Mouse (Mus musculus): ENCODE measurements around the gene Syna. TPM values are rescaled to one million over a fixed set of nuclear protein-coding genes. Genes with fewer than 3 reads are reported as not detected.

Gene Syna
- not detected for total RNA-seq (2021)

DNA sequence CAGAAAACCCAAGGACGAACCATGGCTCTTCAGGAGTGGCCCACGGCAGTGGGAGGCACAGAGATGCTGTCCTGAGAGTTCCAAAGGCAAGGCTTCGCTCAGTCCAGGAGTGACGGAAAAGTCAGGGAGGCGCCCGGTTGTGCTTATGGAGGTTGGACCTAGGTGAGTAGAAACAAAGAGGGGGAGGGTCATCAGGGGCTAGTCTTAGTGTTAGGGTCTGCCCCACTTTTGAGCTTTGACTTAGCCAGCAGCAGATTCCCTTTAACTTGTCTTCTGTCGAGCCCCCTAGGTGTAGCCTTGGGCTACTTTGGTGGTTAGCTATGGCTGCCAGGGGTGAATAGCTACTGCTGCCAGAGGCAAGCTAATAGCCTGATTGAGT is at the start of gene Syna:
Syna (minus strand) TSS at position 101 of the 379 bp plus-strand sequence.
- no peak for DNase-seq

DNA sequence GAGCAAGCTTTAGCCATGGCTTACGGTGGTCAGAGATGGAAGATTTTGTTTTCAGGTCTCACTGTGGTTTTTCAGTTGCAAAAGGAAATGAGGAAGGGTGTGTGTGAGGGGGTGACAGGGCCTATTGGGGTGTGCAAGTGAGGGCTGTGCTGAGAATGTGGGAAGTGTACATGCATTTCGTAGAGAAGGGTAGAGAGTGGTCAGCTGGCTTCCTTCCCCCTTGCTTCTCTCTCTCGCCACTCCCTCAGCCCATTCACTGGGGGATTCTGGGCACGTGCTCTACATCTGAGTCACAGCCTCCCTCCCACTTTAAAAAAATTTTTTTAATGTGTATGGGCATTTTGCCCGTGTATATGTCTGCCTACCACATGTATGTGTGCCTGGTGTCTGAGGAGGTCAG is 47.1 kb upstream of the Syna start:
- peak; percentile 38 for DNase-seq

DNA sequence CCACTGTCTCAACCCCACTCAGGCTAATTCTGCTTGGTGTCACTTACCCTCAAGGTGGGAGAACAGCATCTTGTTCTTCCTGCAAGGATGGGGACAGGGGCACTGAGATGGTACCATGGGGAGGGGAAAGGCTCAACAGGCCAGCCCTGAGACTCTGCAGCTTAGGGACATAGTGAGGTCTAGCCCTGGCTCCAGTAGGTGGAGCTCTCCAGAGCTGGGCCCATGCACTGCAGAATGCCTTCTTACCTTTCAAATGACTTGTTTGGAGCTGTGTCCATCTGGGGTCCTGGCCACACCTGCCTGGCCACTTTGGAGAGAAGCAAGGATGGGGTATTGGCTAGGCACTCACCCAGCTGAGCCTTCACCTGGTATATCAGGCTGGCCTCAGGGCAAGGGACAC is 46.3 kb upstream of the Syna start:
- no peak for DNase-seq

DNA sequence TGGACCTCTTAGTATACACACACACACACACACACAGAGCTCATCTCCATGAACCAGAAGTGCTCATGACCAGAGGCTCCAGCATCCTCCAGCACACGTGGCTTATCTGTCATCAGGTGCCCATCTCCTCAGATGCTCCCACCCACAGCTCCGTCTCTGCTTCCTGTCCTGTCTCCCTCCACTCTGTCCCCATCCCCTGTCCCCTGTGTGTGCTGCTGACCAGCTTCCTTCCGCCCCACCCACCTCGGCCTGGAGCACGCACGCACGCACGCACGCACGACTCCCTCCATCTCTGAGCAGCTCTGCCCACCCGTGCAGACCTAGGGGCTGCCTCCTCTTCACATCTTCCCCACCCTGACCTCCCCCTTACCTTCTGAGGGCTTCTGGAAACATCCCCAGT is 44.4 kb upstream of the Syna start:
- no peak for DNase-seq

DNA sequence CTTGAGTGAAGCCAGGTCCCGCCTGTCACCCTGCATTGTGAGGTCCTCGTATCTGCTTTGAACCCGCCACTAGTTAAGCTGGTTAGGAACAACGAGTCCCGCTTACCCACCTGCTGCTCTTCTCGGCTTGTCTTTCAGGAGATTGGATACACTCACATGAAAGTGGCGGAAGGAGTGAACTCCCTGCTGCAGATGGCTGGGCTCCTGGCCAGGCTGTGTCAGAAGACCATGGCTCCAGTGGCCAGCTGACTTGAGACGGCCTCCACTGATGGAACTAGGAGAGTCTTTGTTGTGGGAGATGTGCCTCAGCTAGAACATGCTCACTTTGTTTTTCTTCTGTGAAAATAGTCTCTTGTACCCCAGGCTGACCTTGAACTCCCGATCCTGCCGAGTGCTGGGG is 37.7 kb upstream of the Syna start:
- peak; percentile 40 for DNase-seq

DNA sequence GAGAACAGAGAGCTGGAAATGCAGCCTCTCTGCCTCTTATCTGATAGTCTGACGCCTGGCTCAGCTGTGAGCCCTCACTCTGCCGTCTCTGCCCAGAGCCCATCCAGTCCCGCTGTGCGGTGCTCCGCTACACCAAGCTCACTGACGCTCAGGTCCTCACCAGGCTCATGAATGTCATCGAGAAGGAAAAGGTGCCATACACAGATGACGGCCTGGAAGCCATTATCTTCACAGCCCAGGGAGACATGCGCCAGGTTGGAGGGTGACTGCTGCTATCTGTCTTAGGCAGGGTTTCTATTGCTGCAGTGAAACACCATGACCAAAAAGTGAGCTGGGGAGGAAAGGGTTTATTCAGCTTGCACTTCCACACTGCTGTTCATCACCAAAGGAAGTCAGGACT is 33.1 kb upstream of the Syna start:
- no peak for DNase-seq

DNA sequence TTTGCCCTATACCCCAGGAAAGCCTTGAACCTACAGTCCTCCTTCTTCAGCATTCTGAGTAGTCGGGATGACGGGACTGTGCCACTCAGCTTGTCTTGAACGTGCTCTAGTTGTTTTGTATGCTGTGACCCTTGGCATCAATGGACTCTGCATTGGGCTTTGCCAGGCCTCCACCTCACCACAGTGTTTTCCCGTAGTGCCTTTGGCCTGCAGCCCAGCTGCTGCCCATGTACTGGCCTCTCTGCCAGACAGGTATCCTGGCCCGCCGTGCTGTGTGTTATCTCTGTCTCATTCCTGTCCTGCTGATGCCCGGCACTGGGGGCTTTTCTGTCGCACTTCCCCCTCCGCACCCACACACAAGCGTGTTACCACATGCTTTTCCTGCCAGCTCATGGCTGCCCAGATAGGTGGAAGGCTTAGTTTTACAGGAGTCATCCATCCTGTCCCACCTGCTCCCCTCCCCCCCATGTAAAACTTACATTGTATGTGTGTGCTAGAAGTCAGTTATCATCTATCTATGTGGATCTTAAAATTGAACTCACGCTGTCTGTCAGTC is 32.1 kb upstream of the Syna start:
- peak; percentile 68 for DNase-seq

DNA sequence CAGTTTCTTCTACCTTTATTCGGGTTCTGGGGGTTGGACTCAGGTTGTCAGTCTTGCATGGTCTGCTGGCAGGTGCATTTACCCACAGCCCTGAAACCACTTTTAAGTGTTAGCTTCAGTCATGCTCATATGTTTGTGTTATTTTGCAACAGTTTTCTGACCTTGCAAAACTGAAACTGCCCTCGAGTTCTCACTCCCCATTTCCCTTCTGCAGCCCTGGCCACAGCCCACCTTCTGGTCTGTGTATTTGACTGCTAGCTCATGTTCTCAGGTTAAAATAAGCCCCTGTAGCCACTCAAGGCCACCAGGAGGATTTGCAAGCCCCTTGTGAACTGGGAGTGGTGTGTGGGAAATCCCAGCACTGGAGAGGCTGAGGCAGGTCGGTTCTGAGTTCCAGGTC is 29.9 kb upstream of the Syna start:
- DNase-seq: no peak

DNA sequence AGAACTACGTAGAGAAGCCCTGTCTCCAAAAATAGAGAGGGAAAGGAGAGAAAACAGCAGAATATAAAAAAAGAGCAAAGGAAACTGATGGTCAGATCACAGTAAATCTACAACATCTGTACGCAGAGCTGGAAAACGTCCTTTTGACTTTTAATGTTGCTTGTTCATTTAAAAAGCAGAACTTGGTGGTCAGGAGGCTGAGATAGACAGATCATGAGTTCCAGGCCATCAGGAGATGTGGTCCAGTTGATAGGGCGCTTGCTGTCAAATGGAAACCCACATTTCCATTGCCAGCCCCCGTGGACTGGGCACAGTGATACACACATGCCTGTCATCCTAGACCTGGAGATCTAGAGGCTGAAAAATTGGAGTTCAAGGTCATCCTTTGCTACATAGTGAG is 24.8 kb upstream of the Syna start:
- DNase-seq: no peak

DNA sequence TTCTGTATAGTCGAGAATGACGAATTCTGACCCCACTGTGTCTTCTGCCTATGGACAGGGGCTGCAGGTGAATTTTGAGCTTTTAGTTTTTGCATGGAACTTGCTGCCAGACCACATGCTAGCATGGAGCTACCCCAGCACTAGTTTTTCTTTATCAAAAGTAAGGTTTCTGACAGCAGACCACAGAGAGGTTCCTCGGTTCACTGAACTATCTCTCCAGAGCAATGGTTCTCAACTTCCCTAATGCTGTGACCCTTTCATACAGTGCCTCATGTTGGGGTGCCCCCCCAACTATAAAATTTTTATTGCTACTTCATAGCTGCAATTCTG is 23.9 kb upstream of the Syna start:
- no peak for DNase-seq

DNA sequence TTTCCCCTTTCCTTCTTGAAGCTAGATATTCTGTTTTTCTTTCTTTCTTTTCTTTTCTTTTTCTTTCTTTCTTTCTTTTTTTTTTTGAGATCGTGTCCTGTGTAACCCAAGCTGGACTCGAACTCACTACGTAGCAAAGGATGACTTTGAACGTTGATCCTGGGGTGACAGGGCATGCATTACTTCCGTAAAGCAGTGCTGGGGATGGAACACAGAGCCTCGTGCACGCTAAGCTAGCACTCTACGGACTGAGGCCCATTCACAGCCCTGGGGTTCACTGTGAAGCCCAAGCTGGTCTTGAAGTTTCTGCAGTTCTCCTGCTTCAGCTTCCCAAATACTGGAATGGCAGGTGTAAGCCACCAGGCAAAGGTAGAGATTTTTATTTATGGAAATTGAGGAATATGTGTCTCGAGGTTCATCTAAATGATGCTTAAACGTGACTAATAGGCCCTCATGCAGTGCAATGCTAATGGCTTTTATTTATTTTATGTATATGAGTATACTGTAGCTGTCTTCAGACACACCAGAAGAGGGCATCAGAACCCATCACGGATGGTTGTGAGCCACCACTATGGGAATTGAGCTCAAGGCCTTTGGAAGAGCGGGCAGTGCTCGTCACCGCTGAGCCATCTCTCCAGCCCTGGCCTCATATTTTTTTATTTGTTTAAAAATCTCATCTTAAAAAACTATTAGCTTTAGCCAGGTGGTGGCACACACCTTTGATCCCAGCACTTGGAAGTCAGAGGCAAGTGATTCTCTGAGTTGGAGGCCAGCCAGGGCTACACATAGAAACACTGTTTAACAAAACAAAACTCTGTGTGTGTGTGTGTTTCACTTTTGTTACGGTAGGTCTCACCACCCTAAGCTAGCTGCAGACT is 23.3 kb upstream of the Syna start:
- DNase-seq: no peak

DNA sequence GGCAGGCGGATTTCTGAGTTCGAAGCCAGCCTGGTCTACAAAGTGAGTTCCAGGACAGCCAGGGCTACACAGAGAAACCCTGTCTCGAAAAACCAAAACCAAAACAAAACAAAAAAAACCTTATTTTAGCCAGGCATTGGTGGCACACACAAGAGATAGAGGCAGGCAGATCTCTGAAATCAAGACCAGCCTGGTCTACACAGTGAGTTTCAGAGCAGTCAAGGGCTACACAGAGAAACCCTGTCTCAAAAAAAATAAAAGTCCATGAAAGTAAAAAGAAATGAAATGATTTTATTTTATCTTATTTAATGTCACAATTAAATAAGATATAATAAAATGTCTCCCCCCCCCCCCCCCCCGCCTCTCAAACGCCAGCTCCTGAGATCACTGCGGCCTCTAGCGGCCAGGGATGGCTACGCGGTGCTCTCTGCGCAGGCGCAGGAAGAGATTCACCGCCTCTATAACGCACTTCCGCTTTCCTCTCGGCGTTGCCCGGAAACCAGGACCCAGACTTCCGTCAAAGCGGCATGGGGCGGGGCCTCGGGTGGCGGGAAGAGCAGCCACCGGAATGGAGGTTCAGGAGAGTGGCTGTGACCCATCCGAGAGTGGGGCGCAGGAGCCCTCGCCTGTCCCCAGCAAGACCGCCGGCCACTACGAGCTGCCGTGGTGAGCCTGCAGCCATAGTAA is 22.4 kb upstream of the Syna start:
- peak; percentile 98 for DNase-seq

DNA sequence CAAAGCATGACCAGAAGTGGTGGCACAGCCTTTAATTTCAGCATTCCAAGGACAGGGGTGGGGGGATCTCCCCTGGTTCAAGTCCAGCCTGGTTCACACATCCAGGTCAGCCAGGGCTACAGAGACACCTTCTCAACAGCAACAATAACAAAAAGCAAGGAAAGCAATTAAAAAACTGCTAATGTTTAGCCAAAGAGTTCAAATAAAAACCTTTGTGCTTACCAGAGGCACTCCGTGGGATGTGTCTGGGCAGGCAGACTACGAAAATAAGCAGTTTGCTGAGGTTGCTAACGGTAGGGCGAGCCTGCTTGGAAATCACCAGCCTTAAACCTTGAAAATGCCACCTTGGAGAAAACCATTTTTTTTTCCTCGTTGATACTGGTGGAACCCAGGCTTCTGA is 21.2 kb upstream of the Syna start, which contains the start of gene Rfc2:
Rfc2 (plus strand) TSS at position 221 of the 400 bp plus-strand sequence.
- no peak for DNase-seq

DNA sequence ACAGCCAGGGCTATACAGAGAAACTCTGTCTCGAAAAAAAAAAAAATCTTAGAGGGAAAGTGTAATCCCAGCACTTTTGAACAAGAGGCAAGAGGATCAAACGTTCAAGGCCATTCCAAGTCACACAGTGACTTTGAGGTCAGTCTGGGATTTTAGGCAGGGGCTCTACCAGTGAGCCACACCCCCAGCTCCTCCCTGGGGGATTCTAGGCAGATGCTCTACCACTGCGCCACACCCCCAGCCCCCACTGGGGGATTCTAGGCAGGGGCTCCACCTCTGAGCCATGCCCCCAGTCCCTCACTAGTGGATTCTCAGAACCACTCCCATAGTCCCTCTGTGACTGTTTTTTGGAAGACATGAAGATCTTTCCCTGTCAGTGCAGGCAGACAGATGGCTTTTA is 19.2 kb upstream of the Syna start:
- no peak for DNase-seq

DNA sequence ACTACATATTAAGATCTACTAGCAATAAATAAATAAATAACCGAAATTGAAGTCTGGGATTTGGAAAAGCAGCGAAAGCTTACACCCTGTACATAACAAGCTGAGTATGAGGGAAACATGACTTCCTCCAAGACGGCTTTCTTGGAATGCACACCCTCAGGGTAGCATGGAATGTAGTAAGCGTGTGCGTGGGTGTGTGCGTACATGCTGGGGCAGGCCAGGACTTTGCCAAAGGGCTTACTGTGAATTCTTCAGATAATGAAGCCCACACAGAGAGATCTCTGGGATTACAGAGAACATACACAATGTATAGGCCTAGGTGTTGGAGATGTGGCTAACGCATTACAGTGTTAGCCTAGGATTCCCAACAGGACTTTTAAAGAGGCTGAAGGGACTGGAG is 17.6 kb upstream of the Syna start:
- DNase-seq: no peak

DNA sequence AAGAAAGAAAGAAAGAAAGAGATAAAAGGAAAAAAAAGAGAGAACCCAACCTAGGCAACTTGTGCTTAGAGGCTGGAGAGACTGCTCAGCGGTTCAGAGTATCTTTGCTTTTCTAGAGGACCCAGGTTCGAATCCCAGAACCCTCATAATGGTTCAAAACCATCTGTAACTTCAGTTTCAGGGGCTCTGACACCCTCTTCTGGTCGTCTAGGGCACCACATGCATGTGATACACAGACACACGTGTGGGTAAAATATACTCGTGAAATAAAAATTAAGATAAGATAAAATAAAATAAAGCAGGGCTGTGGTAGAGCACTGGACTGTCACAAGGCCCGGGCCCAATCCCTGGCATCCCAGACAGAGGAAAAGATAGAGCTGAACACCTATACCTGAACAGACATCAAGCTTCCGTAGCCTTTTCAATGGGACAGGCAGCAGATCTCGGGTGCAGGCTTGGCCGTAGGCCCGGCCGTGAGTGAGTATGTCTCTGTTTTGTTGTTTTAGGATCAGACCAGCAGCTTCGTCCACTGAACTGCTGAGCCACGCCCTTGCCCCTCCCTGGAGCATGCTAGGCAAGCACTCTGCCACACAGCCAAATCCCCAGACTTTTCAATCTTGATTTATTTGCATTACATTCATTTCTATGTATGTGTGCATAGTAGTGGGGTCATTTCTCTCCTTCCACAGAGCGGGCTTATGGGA is 16.7 kb upstream of the Syna start:
- no peak for DNase-seq

DNA sequence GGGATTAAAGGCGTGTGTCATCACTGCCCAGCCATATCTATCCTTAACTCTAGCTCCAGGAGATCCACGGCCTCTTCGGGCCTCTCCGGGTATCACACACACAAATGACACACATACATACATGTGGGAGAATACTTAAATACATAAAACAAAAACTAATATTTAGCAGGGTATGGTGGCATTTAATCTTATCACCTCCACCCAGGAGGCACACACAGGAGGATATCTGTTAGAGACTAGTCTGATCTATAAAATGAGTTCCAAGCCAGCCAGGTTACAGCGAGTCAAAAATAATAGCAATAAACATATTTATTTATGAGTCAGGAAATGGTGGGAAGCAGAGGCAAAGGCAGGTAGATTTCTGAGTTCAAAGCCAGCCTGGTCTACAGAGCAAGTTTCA is 15.9 kb upstream of the Syna start:
- DNase-seq: no peak

DNA sequence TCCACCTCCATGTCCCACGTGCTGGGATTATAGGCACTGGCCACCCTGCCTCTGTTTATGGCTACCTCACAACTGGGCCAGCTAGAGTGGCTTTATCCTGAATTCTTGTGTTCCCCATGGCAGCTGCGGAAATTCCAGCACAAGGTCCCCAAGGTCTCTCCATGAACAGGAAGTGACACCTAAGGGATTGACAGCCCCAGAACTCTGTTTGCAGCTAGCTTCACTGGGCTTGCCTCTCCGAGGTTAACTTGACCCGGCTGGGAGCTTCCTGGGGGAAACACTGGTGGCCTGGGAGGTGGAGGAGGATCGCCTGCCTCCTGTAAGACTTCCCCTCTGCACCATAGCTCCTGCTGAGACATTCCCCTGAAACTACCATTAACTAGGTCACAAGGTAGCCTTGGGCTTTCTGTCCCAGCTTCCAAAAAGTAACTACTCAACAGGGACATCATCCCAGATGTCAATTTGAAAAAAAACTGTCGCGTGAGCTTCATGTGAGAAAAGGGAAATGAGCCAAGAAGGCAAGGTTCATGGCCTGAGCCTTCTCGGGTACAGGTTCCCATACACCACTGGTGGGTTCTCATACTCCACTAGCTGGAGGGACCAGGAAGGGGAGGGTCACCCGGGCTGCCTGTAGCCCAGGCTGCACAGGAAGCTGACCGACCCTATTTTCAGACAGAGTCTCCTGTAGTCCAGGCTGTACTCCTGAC is 12.7 kb upstream of the Syna start:
- DNase-seq: peak; percentile 32

DNA sequence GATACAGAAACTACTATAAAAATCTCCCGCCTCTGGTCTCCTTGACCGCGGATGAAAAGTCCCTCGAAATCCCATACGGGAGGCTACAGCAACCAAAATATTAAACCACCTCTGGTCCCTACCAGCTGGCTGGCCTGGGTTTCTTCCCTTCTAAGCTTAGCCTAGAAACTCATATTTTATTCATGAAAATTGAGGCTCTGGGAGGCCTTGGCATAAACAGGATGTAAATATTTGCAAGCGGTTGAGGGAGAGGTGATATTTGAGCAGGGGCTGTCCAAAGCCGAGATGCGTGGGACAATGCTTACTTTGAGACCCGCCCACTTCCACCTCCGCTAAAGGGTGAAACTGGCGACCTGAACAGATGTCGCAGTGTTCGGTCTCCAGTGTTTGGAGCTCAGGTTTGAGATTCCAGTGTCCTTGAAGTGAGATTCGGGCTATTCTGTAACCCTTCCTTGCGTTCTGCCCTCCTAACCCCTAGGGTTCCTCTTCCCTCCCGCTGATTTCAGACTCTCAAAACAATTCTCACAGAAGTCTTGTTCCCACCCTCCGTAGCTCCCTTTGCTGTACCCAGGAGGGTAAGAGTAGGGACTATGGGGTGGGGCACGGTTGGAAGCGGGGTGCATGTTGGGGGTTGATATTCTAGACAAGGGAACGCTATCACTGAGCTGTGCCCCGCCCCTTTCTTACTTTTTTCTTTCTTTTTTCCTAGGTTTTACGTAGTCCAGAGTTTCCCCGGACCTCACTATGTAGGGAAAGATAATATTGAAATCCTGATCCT is 11.9 kb upstream of the Syna start:
- DNase-seq: peak; percentile 44

DNA sequence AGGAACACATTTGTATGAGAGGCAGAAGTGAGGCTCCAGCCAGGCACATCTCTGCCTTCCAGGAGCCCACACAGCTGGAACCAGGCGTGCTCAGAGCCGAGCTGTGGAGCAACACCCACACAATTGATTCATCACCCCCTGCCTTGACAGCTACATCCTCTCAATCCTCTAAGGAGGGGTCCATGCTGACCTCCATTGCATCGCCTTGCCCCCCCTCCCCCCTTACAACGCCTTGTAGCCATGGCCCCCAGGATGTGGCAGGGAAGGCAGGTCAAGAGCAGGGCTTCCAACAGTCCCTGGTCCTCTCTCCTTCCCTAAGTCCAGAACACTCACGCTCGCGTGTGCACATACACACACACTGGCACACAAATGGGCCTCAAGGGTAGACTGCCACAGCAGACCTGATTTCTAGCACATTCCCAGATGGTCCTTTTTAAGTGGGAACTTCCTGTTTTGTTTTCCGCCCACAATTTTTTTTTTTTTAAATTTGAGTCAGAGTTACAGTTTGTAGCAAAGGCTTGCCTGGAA is 9.1 kb upstream of the Syna start:
- peak; percentile 41 for DNase-seq

DNA sequence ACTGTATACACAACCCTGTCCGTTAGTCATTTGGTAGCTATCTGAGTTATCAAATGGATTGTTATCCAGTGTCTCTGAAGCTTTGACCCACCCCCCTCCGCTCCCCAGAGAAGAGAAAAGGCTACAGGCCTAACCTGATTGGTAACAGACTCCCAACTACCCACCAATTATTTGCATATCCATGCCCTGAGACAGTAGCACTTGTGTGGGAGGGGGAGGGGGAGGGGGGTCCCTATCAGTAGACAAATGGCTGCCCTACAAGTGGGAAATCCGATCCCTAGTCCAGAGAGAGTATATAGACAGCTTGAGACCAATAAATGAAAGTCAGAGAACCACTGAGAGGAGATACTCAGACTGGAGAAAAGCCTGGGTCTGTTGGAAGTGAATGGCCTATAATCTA is 8.1 kb upstream of the Syna start:
- no peak for DNase-seq

DNA sequence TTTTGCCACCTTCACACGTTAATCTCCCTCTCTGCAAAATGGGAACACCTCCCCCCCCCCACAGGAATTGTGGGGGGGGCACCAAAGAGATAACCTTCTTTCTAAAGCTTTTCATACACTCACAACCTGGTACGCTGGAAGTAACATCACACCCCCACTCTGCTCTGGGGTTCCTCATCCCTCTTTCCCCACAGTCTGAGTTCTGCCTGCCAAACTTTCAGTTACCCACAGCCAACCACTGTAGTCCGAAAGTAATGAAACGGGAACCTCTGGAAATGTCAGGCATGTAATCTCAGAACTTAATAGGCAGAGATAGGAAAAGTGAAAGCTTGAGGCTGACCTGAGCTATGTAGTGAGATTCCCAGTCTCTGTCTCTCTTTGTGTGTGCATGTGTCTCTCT is 7.5 kb upstream of the Syna start:
- no peak for DNase-seq

All from heart, postnatal 4 days (tissue).